Mouse (Mus musculus): ENCODE data around the gene Gabrb2. TPM values are rescaled to one million over a fixed set of nuclear protein-coding genes. Genes with fewer than 3 reads are reported as not detected.

Gene Gabrb2
- polyA plus RNA-seq (2017; shearing (Covaris generic)) = under 1 TPM in 1 of 3 experiments, not detected in 2; 0.08 TPM

- ATAC-seq = no peak
Observed at GRCm38 (mm10) chr11:42418996-42419782, at the start of gene Gabrb2. TSS of gene Gabrb2 (plus strand) at chr11:42419757.

GRCm38 (mm10) chr11:42378983-42379382 lies 40.6 kb upstream of the Gabrb2 start:
- no peak for ATAC-seq

- no peak for ATAC-seq
Observed at GRCm38 (mm10) chr11:42386486-42386885, 33.1 kb upstream of the Gabrb2 start.

GRCm38 (mm10) chr11:42390682-42391290 lies 28.8 kb upstream of the Gabrb2 start:
- ATAC-seq = no peak

- no peak for ATAC-seq
Observed at GRCm38 (mm10) chr11:42393451-42393850, 26.1 kb upstream of the Gabrb2 start.

GRCm38 (mm10) chr11:42419791-42420633 lies 455 bp downstream of the Gabrb2 start:
- no peak for ATAC-seq

- ATAC-seq = no peak
Observed at GRCm38 (mm10) chr11:42420634-42421470, 1.3 kb downstream of the Gabrb2 start.

- no peak for ATAC-seq
Observed at GRCm38 (mm10) chr11:42423231-42423630, 3.7 kb downstream of the Gabrb2 start.

GRCm38 (mm10) chr11:42431495-42431894 lies 11.9 kb downstream of the Gabrb2 start:
- no peak for ATAC-seq

- no peak for ATAC-seq
Observed at GRCm38 (mm10) chr11:42438978-42439377, 19.4 kb downstream of the Gabrb2 start.

- ATAC-seq = no peak
Observed at GRCm38 (mm10) chr11:42443641-42444040, 24.1 kb downstream of the Gabrb2 start.

GRCm38 (mm10) chr11:42448929-42449328 lies 29.4 kb downstream of the Gabrb2 start:
- no peak for ATAC-seq

GRCm38 (mm10) chr11:42464136-42464535 lies 44.6 kb downstream of the Gabrb2 start:
- ATAC-seq = no peak

GRCm38 (mm10) chr11:42468381-42468780 lies 48.8 kb downstream of the Gabrb2 start:
- no peak for ATAC-seq

- ATAC-seq = no peak
Observed at GRCm38 (mm10) chr11:42474523-42474922, 55.0 kb downstream of the Gabrb2 start.

GRCm38 (mm10) chr11:42487625-42488024 lies 68.1 kb downstream of the Gabrb2 start:
- ATAC-seq = no peak

GRCm38 (mm10) chr11:42501166-42501565 lies 81.6 kb downstream of the Gabrb2 start:
- no peak for ATAC-seq

- ATAC-seq = no peak
Observed at GRCm38 (mm10) chr11:42505436-42505835, 85.9 kb downstream of the Gabrb2 start.

GRCm38 (mm10) chr11:42505911-42506310 lies 86.4 kb downstream of the Gabrb2 start:
- no peak for ATAC-seq

GRCm38 (mm10) chr11:42521960-42522359 lies 102.4 kb downstream of the Gabrb2 start:
- no peak for ATAC-seq

- ATAC-seq = no peak
Observed at GRCm38 (mm10) chr11:42528226-42528881, 108.8 kb downstream of the Gabrb2 start.

- ATAC-seq = no peak
Observed at GRCm38 (mm10) chr11:42532577-42532976, 113.0 kb downstream of the Gabrb2 start.

Measured in inflammation-experienced regulatory T-cells, adult 6 months (primary cell).